Mouse (Mus musculus) embryonic fibroblast, embryonic 13.5 days (primary cell): ENCODE measurements around the gene Fam171a1. TPM values are rescaled to one million over a fixed set of nuclear protein-coding genes. Genes with fewer than 3 reads are reported as not detected.
A peak's percentile ranks its signal among the peaks of the same experiment; 100 is the strongest.

ENCODE experiments used
- H3K27ac ChIP-seq: 2 replicates; pipeline ENCODE4 v1.5.1; 2012; ENCODE audit warnings: low read length, control low read depth, inconsistent platforms; ENCODE audit not compliant: insufficient read depth
- H3K4me1 ChIP-seq: 2 replicates; pipeline ENCODE4 v1.6.1; 2011; ENCODE audit warnings: low read length; ENCODE audit not compliant: control insufficient read depth, insufficient read depth
- H3K4me3 ChIP-seq: 2 replicates; pipeline ENCODE4 v1.5.1; 2011; ENCODE audit warnings: mild to moderate bottlenecking, control low read depth, low read length; ENCODE audit not compliant: insufficient read depth
- CTCF ChIP-seq: IDR thresholded peaks from 2 replicates; pipeline ENCODE4 v1.5.1; 2011; ENCODE audit warnings: mild to moderate bottlenecking, control low read depth, low read length, moderate library complexity, borderline replicate concordance; ENCODE audit not compliant: insufficient read depth
- POLR2A ChIP-seq: IDR thresholded peaks from 2 replicates; pipeline ENCODE4 v1.6.1; 2011; ENCODE audit warnings: low read depth, mild to moderate bottlenecking, control low read depth, low read length, moderate library complexity
- polyA plus RNA-seq: library from polyadenylated mRNA; stranded (reverse); fragments of >200 nt; gene quantifications from 2 replicates; pipeline ENCODE4 v1.2.4, GENCODE M21; 2011; ENCODE audit warnings: low read depth; ENCODE audit not compliant: missing spikeins, insufficient read length

Gene Fam171a1
- polyA plus RNA-seq, 1 experiment: 25.9 TPM

DNA sequence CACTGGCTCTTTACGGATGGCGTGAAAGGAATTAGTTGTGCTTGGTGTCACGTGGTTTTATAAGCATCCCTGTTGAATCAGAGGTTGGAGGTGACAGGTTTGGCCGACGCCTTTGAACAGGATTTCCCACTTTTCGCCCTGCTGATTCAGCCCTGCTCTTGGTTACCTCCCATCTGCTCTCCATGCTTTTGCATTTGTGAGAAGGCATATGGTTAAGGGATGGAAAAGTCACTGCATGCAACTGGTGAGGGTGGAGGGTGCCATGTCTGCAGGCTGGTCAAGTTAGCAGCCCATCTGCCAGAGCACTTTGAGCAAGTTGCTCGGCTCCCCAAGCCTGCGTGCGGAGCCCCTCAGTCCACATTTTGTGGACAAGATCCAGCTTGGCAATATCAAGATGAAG, 18.4 kb downstream of the Fam171a1 start:
- Histone ChIP-seq H3K27ac (no peak overlapping the region), H3K4me3 (no peak overlapping the region), H3K4me1 (peaks cover 11% of the 10 kb centered on the region)
- TF ChIP-seq CTCF (no peak), POLR2A (no peak)

DNA sequence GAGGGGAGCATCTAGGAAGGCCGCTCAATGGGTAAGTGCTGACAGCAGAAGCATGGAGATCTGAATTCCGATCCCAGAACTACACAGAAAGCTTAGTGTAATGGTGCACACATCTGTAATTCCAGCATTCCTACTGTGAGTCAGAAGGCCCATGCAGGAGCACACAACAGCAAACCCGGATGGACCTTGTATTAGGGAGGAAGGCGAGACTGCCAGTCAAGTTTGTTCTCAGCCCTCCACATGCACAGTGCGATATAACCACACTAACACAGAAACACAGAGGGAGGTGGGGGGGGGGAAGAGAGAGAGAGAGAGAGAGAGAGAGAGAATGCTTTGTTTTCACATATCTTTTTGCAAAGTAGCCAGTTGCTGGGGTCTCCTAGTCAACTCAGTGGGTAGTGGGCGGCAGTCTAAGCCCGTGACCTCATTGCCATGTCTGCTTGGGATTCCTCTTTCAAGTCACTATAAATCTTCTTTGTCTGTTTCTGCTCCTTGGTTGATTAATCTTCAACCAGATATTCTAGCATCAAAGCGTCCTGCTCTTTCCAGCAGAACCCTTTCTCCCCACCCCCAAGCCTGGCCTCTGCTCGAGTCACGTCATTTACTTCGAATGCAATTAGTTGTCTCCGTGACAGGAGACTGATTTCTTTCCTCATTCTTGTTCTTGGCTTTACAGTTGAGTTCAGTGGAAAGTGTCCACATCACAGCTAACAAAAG, 20.7 kb downstream of the Fam171a1 start:
- H3K27ac ChIP-seq: no peak overlapping the region

DNA sequence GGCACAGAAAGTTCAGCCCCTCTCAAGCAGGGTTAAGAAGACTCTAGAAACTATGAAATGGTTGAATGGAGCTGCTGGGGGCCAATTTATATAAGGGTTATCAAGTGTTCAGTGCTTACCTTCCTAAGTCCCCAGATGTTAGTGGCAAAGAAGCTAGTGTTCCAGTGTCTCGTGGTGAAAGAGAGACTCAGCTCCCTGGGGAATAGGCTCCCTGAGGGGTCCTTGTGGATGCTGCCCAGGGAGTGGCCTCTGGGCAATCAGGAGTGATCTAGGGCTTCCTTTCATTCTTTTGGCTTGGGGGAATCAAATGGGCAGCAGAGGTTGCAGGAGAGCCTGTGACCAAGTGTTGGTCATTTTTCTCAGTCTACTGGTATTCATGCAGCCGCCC, 21.3 kb downstream of the Fam171a1 start:
- H3K27ac ChIP-seq: no peak overlapping the region
- TF ChIP-seq POLR2A: no peak
- no peak for TF ChIP-seq CTCF

More for the DNA sequence above, 20.7 kb downstream of the Fam171a1 start:
- H3K4me1 ChIP-seq: peaks cover 18% of the 10 kb centered on the region
- no peak overlapping the region for H3K4me3 ChIP-seq
- TF ChIP-seq POLR2A (no peak), CTCF (no peak)

DNA sequence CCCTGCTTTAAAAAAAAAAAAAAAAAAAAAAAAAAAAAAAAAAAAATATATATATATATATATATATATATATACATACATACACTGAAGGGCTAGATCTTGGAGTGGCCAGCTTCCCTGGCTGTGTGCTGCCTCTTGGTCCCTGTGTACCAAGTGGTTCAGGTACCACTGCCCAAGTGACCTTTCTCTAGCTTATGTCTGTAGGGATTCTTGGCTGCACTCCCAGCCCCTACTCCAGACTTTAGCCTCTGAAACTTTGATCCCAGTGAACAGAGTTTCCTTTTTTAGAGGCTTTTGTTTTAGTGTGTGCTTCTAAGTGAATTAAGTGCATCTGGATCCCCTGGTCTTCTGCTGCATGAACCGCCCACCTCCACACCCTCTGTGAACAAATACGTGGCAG, 24.3 kb downstream of the Fam171a1 start:
- TF ChIP-seq CTCF: no peak
- no peak for TF ChIP-seq POLR2A
- H3K4me3 ChIP-seq: no peak overlapping the region
- H3K27ac ChIP-seq: no peak overlapping the region
- H3K4me1 ChIP-seq: peaks cover 18% of the 10 kb centered on the region

More for the DNA sequence above, 21.3 kb downstream of the Fam171a1 start:
- Histone ChIP-seq H3K4me3 (no peak overlapping the region), H3K4me1 (peaks cover 18% of the 10 kb centered on the region)

DNA sequence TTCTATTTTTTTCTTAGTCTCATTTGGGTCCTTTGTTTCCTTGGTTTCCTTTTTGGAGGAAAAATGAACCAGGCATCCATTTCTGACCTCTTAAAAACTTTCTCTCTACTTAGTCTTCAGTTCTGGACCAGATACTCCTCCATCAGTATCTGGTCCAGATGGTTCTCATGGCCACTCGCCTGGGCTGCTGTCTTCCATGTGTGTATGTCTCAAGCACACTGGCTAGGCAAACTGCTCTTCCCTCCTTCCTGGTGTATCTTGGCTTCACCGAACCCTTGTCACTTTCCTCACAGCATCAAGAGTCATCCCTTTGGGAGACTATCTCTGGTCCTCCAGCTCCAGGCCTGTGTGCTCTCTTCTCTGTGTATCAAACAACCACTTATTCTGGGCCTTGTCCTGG, 25.0 kb downstream of the Fam171a1 start:
- no peak overlapping the region for H3K4me3 ChIP-seq
- H3K27ac ChIP-seq: no peak overlapping the region
- TF ChIP-seq CTCF: no peak
- TF ChIP-seq POLR2A: no peak
- H3K4me1 ChIP-seq: peaks cover 17% of the 10 kb centered on the region

DNA sequence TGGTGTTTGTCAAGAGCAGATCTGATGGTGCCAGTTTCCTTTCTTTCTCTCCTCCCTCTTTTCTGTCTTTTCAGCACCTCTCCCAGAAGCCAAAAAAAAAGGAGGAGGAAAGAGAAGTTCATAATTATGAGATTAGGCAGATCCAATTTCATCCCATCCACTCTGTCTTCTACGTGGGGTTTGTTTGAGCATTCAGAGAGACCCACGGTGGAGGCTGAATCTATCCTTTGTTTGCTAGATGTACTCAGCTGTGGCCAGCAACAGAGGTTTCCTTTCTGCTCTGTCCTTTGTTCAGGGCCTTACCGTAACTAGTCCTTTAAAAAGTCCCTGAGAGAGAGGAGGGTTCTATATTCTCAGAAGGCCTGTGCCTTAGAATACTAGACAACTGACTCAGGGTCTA, 25.6 kb downstream of the Fam171a1 start:
- TF ChIP-seq POLR2A: no peak
- TF ChIP-seq CTCF: no peak
- Histone ChIP-seq H3K4me3 (no peak overlapping the region), H3K4me1 (peaks cover 17% of the 10 kb centered on the region), H3K27ac (0 out of 2 replicates have a peak overlapping the region, but pooled peaks have one; percentile 30)

DNA sequence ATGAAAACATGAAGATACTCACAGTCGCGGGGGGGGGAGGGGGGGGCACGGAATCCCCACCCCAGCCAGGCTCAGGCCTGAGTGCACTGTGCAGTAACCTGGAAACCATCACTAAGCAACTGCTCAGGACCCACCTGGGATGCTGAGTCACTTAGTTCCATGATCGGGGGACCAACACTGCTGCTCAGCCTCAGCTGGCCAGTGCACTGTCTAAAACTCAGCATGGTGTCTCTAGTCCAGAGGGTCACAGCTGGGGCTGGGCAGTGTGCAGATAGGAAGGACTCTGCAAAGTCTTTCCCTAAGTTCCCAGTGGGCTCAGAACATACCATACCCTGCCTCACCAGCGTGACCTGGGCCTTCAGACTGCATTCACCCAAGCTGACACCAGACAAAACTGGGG, 26.6 kb downstream of the Fam171a1 start:
- TF ChIP-seq POLR2A: no peak
- no peak for TF ChIP-seq CTCF
- no peak overlapping the region for H3K27ac ChIP-seq
- H3K4me1 ChIP-seq: peaks cover 10% of the 10 kb centered on the region
- no peak overlapping the region for H3K4me3 ChIP-seq

DNA sequence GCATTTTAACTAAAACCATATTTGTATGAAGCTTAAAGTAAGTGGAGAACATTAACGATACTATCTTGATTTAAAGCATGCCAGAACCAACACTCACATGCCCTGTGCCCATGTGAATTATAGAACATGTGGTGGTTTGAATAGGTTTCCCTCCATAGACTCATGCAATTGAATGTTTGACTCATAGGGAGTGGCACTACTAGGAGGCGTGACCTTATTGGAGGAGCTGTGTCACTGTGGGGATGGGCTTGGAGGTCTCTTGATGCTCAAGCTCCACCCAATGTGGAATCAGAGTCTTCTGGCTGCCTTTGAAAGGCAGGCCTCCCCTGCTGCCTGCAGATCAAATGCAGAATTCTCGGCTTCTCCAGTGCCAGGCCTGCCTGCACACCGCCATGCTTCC, 27.8 kb downstream of the Fam171a1 start:
- Histone ChIP-seq H3K27ac (no peak overlapping the region), H3K4me3 (no peak overlapping the region), H3K4me1 (peaks cover 10% of the 10 kb centered on the region)
- TF ChIP-seq CTCF (no peak), POLR2A (no peak)

DNA sequence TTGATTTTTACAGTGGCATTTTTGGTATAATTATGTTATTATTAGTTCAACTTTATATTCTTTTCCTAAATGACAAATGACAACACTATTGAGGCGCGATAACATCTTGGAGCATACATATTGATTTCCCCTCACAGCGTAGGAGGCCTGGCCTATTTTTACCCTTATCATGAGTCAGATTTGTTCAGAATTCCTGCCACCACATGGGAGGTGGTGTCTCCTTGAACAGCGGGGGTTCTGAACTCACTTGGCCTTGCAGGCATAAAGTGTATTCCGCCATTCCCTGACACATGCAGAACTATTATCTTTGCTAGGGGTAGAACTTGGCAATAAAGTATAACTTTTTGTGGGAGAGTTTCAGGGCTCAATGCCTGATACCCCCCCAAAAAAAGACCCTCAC, 30.3 kb downstream of the Fam171a1 start:
- Histone ChIP-seq H3K4me3 (no peak overlapping the region), H3K27ac (no peak overlapping the region), H3K4me1 (peaks cover 2% of the 10 kb centered on the region)
- TF ChIP-seq CTCF (no peak), POLR2A (no peak)

DNA sequence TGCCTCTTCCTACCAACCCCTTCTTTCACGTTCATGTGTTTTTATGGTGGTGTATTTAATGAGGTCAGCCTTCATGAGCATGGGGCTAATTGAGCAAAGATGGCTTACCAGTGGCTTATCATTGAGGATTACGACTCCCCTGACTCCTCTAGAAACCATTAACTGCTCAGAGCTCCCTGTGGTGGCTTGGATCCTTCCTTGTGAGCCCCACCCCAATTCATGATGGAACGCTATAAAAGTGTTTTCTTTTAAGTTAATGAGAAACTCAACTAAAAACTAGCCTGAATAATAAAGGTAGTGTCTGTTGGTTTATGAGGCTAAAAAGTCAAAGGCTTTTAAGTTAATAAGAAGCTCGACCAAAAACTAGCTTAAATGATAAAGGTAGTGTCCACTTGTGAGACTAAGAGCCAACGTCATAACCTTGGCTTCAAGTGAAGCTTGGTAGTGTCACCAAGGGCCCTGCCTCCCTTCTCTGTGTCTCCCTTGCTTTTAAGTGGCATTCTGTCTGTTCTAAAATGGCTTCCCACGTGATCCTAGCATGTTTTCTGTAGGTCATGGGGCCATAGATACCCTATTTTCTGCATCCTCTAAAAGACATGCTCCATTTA, 33.6 kb downstream of the Fam171a1 start:
- no peak for TF ChIP-seq CTCF
- no peak for TF ChIP-seq POLR2A
- Histone ChIP-seq H3K4me3 (no peak overlapping the region), H3K27ac (no peak overlapping the region)

DNA sequence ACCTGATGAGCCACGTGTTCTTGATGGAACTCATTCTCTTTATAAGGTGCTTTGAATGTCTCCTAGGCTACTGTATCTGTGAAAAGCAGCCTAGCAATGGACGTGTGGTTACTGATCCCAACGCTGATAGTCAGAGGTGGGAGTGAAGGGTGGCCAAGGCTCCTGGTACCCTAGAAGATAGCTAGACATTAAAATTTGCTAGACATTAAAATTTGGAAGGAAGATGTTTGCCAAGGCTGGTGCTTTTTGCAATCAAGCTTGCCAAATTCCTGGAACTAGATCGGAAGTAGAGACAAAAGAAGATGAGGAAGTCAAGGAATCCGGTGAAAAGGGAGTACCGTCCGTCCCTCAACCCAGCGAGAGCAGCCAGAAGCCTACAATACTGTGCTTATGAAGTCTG, 34.7 kb downstream of the Fam171a1 start:
- H3K27ac ChIP-seq: no peak overlapping the region
- no peaks in the 10 kb centered on the region for H3K4me1 ChIP-seq
- no peak for TF ChIP-seq POLR2A
- TF ChIP-seq CTCF: no peak
- H3K4me3 ChIP-seq: no peak overlapping the region

More for the DNA sequence above, 33.6 kb downstream of the Fam171a1 start:
- H3K4me1 ChIP-seq: no peaks in the 10 kb centered on the region
